Mouse (Mus musculus) liver, embryonic 11.5 days (tissue): ENCODE measurements around the gene Tmem260. TPM values are rescaled to one million over a fixed set of nuclear protein-coding genes. Genes with fewer than 3 reads are reported as not detected.

Source experiments
- ATAC-seq: fragments of 200-750 bp; cut with Nextera tagmentation; replicated peaks from 2 replicates; pipeline ENCODE4 v1.8.0; 2017; ENCODE audit warnings: moderate number of reproducible peaks, mild to moderate bottlenecking, moderate TSS enrichment, moderate library complexity; ENCODE audit not compliant: low FRiP score
- DNase-seq: peaks from one replicate; pipeline ENCODE4 v3.0.0-alpha.2; 2017; ENCODE audit warnings: low spot score
- H3K27ac ChIP-seq: fragments of 300-500 bp; sonication (generic); 2 replicates; pipeline ENCODE4 v1.5.1; 2014; ENCODE audit warnings: mild to moderate bottlenecking, low read depth, low read length, control low read depth
- H3K27me3 ChIP-seq: fragments of 300-500 bp; sonication (generic); replicated peaks from 2 replicates; pipeline ENCODE4 v1.6.1; 2014; ENCODE audit warnings: low read length, mixed read lengths; ENCODE audit not compliant: control insufficient read depth, insufficient read depth
- H3K36me3 ChIP-seq: fragments of 300-500 bp; sonication (generic); 2 replicates; pipeline ENCODE4 v1.6.1; 2014; ENCODE audit warnings: mild to moderate bottlenecking, low read length, moderate library complexity, mixed read lengths; ENCODE audit not compliant: control insufficient read depth, insufficient read depth
- H3K4me1 ChIP-seq: fragments of 300-500 bp; sonication (generic); replicated peaks from 2 replicates; pipeline ENCODE4 v1.6.1; 2014; ENCODE audit warnings: low read length, mixed read lengths; ENCODE audit not compliant: control insufficient read depth, insufficient read depth
- H3K4me2 ChIP-seq: fragments of 300-500 bp; sonication (generic); 2 replicates; pipeline ENCODE4 v1.6.1; 2014; ENCODE audit warnings: mild to moderate bottlenecking, control low read depth, moderate library complexity
- H3K4me3 ChIP-seq: fragments of 300-500 bp; sonication (generic); 2 replicates; pipeline ENCODE4 v1.5.1; 2014; ENCODE audit warnings: low read depth, low read length, control low read depth
- H3K9ac ChIP-seq: fragments of 300-500 bp; sonication (generic); 2 replicates; pipeline ENCODE4 v1.6.1; 2014; ENCODE audit warnings: low read depth, low read length, control low read depth
- H3K9me3 ChIP-seq: fragments of 300-500 bp; sonication (generic); 2 replicates; pipeline ENCODE4 v1.6.1; 2016; ENCODE audit warnings: low read length, inconsistent platforms, mixed read lengths; ENCODE audit not compliant: control insufficient read depth
- WGBS: fragments of 180-500 bp; shearing (Covaris S2); extraction: QIAGEN DNeasy Blood & Tissue Kit; methylation state at CpG from one replicate; pipeline ENCODE4 v1.1.7; 2014; 5-methylcytosine and 5-hydroxymethylcytosine counted together
- polyA plus RNA-seq: library from polyadenylated mRNA; unstranded; fragments of >200 nt; fragmentation: Nextera tagmentation; extraction: Ambion mirVana; gene quantifications from 2 replicates; pipeline ENCODE4 v1.2.1, GENCODE M21; 2014

The Tmem260 gene
- polyA plus RNA-seq, 1 experiment from 2014 or later = 13.8 TPM

GRCm38 (mm10) chr14:48431978-48432377 lies 13.9 kb upstream of the Tmem260 start:
- DNase-seq = no peak
- 71% methylated on average over 2 of the region's 2 CpGs for WGBS
- no peaks in the 10 kb centered on the region for H3K36me3 ChIP-seq
- H3K4me3 ChIP-seq = no peak overlapping the region
- no peaks in the 10 kb centered on the region for H3K9me3 ChIP-seq
- H3K27me3 ChIP-seq = no peaks in the 10 kb centered on the region
- no peak for ATAC-seq
- H3K9ac ChIP-seq = no peak overlapping the region
- H3K4me1 ChIP-seq = no peaks in the 10 kb centered on the region
- H3K4me2 ChIP-seq = no peak overlapping the region
- no peak overlapping the region for H3K27ac ChIP-seq

GRCm38 (mm10) chr14:48443796-48444195 lies 2.1 kb upstream of the Tmem260 start:
- Histone ChIP-seq H3K4me1 (peaks cover 5% of the 10 kb centered on the region; the same call in 1 of the 2 replicates), H3K27ac (no peak overlapping the region), H3K9me3 (no peaks in the 10 kb centered on the region), H3K27me3 (no peaks in the 10 kb centered on the region; the same call in 1 of the 2 replicates), H3K9ac (no peak overlapping the region), H3K4me2 (no peak overlapping the region), H3K36me3 (no peaks in the 10 kb centered on the region), H3K4me3 (no peak overlapping the region)
- ATAC-seq (peak; percentile 64), DNase-seq (no peak)
- WGBS = 52% methylated on average over 3 of the region's 3 CpGs

GRCm38 (mm10) chr14:48451966-48452407 lies 6.1 kb downstream of the Tmem260 start:
- Histone ChIP-seq H3K4me1 (peaks cover 5% of the 10 kb centered on the region; the same call in 1 of the 2 replicates), H3K36me3 (no peaks in the 10 kb centered on the region), H3K9me3 (no peaks in the 10 kb centered on the region), H3K4me3 (no peak overlapping the region), H3K4me2 (no peak overlapping the region), H3K9ac (no peak overlapping the region), H3K27me3 (no peaks in the 10 kb centered on the region), H3K27ac (no peak overlapping the region)
- no peak for ATAC-seq
- DNase-seq = no peak
- WGBS = 77% methylated on average over 18 of the region's 18 CpGs

GRCm38 (mm10) chr14:48453411-48453810 lies 7.5 kb downstream of the Tmem260 start:
- no peaks in the 10 kb centered on the region for H3K4me1 ChIP-seq
- DNase-seq = no peak
- H3K4me3 ChIP-seq = no peak overlapping the region
- ATAC-seq = no peak
- H3K9me3 ChIP-seq = no peaks in the 10 kb centered on the region
- no peak overlapping the region for H3K27ac ChIP-seq
- no peak overlapping the region for H3K4me2 ChIP-seq
- 61% methylated on average over 5 of the region's 5 CpGs for WGBS
- no peak overlapping the region for H3K9ac ChIP-seq
- no peaks in the 10 kb centered on the region for H3K27me3 ChIP-seq
- no peaks in the 10 kb centered on the region for H3K36me3 ChIP-seq

GRCm38 (mm10) chr14:48456305-48457092 lies 10.6 kb downstream of the Tmem260 start:
- Histone ChIP-seq H3K4me3 (no peak overlapping the region), H3K27me3 (no peaks in the 10 kb centered on the region), H3K9me3 (no peaks in the 10 kb centered on the region), H3K36me3 (no peaks in the 10 kb centered on the region), H3K27ac (no peak overlapping the region), H3K4me2 (no peak overlapping the region), H3K4me1 (no peaks in the 10 kb centered on the region; the same call in 1 of the 2 replicates), H3K9ac (no peak overlapping the region)
- 72% methylated on average over 12 of the region's 12 CpGs for WGBS
- no peak for DNase-seq
- ATAC-seq = no peak

- no peak for ATAC-seq
- Histone ChIP-seq H3K9me3 (no peaks in the 10 kb centered on the region), H3K27me3 (no peaks in the 10 kb centered on the region)
These were observed 11.5 kb downstream of the Tmem260 start for GRCm38 (mm10) chr14:48457288-48457938.

GRCm38 (mm10) chr14:48458901-48459300 lies 13.0 kb downstream of the Tmem260 start:
- Histone ChIP-seq H3K4me1 (no peaks in the 10 kb centered on the region; the same call in 1 of the 2 replicates), H3K4me2 (no peak overlapping the region), H3K4me3 (no peak overlapping the region), H3K27ac (no peak overlapping the region), H3K36me3 (no peaks in the 10 kb centered on the region), H3K9ac (no peak overlapping the region), H3K27me3 (no peaks in the 10 kb centered on the region), H3K9me3 (no peaks in the 10 kb centered on the region)
- no peak for DNase-seq
- no peak for ATAC-seq
- 70% methylated on average over 9 of the region's 9 CpGs for WGBS

More at GRCm38 (mm10) chr14:48457288-48457938, 11.5 kb downstream of the Tmem260 start:
- H3K4me2 ChIP-seq = no peak overlapping the region
- H3K36me3 ChIP-seq = no peaks in the 10 kb centered on the region
- no peak overlapping the region for H3K4me3 ChIP-seq
- H3K9ac ChIP-seq = no peak overlapping the region
- 90% methylated on average over 16 of the region's 16 CpGs for WGBS
- no peak for DNase-seq
- no peaks in the 10 kb centered on the region; the same call in 1 of the 2 replicates for H3K4me1 ChIP-seq
- no peak overlapping the region for H3K27ac ChIP-seq

- 89% methylated on average over 7 of the region's 7 CpGs for WGBS
- Histone ChIP-seq H3K4me1 (no peaks in the 10 kb centered on the region), H3K9ac (no peak overlapping the region), H3K36me3 (no peaks in the 10 kb centered on the region), H3K27ac (no peak overlapping the region), H3K4me2 (no peak overlapping the region), H3K27me3 (no peaks in the 10 kb centered on the region), H3K4me3 (no peak overlapping the region), H3K9me3 (no peaks in the 10 kb centered on the region)
- ATAC-seq (no peak), DNase-seq (no peak)
These were observed 22.4 kb downstream of the Tmem260 start for GRCm38 (mm10) chr14:48468339-48468738.
